Mouse (Mus musculus) monocyte, adult 2 months (primary cell): Measurements from ENCODE around the gene Rabggta.

ENCODE experiments used
- DNase-seq, 2 experiments: peaks; one replicate each; pipeline ENCODE4 v3.0.0; 2022; ENCODE audit warnings: low spot score in 2 of 2, low read depth in 1 of 2

Rabggta gene

GRCm38 (mm10) chr14:55733889-55734288 is 11.8 kb upstream of the Rabggta start:
- DNase-seq, result no peak

- DNase-seq, result no peak
Measured at GRCm38 (mm10) chr14:55730531-55731032, 8.5 kb upstream of the Rabggta start.

GRCm38 (mm10) chr14:55730116-55730515 is 8.1 kb upstream of the Rabggta start:
- no peak for DNase-seq

GRCm38 (mm10) chr14:55727889-55728685 is 6.0 kb upstream of the Rabggta start:
- no peak for DNase-seq

GRCm38 (mm10) chr14:55726261-55726660 is 4.2 kb upstream of the Rabggta start:
- no peak for DNase-seq

- peak; percentile 63 to 65 for DNase-seq
Measured at GRCm38 (mm10) chr14:55724411-55724871, 2.4 kb upstream of the Rabggta start.

GRCm38 (mm10) chr14:55723433-55723832 is 1.4 kb upstream of the Rabggta start:
- DNase-seq, result no peak

- DNase-seq, result no peak
Measured at GRCm38 (mm10) chr14:55722438-55722945, 429 bp upstream of the Rabggta start.

GRCm38 (mm10) chr14:55721076-55721475 is 987 bp downstream of the Rabggta start:
- DNase-seq, result no peak

- no peak for DNase-seq
Measured at GRCm38 (mm10) chr14:55720666-55721065, 1.4 kb downstream of the Rabggta start.

GRCm38 (mm10) chr14:55719737-55720136 is 2.3 kb downstream of the Rabggta start:
- DNase-seq, result no peak

- DNase-seq, result no peak
Measured at GRCm38 (mm10) chr14:55716884-55717283, 5.2 kb downstream of the Rabggta start.

- no peak for DNase-seq
Measured at GRCm38 (mm10) chr14:55716271-55716670, 5.8 kb downstream of the Rabggta start.

GRCm38 (mm10) chr14:55714893-55715292 is 7.2 kb downstream of the Rabggta start:
- no peak for DNase-seq

GRCm38 (mm10) chr14:55713729-55714122 is 8.3 kb downstream of the Rabggta start, which contains the start of gene Tgm1:
Gene Tgm1 (minus strand): TSS chr14:55713926.
- DNase-seq, result no peak

- peak in 1 of 2 experiments; percentile 4 for DNase-seq
Measured at GRCm38 (mm10) chr14:55713007-55713728, 8.9 kb downstream of the Rabggta start.

GRCm38 (mm10) chr14:55711786-55712185 is 10.3 kb downstream of the Rabggta start:
- no peak for DNase-seq

- DNase-seq, result no peak
Measured at GRCm38 (mm10) chr14:55709509-55709908, 12.6 kb downstream of the Rabggta start.

GRCm38 (mm10) chr14:55707397-55707796 is 14.7 kb downstream of the Rabggta start:
- no peak for DNase-seq

- no peak for DNase-seq
Measured at GRCm38 (mm10) chr14:55706051-55706600, 15.9 kb downstream of the Rabggta start.

- no peak for DNase-seq
Measured at GRCm38 (mm10) chr14:55702761-55703160, 19.3 kb downstream of the Rabggta start.
